Mouse (Mus musculus): Measurements from ENCODE around the gene Vmn2r24. TPM values are rescaled to one million over a fixed set of nuclear protein-coding genes. Genes with fewer than 3 reads are reported as not detected.
"Not testable (repeated sequence)": the region's sequence is repeated elsewhere in the genome, so short reads cannot be mapped to it uniquely, and the experiment has no call there.

The Vmn2r24 gene
- not detected for total RNA-seq (2021)
- long read RNA-seq, experiment 1 = 0 reads
- long read RNA-seq, experiment 2 = 0 reads

- DNase-seq (ENCODE audit: low spot score) = no peak
These were observed at the start of gene Vmn2r24 for GRCm38 (mm10) chr6:123778579-123778978. Vmn2r24 (plus strand) TSS chr6:123778879.

GRCm38 (mm10) chr6:123770031-123770430 lies 8.6 kb upstream of the Vmn2r24 start:
- no peak for DNase-seq (ENCODE audit: low spot score)

- DNase-seq (ENCODE audit: low spot score) = no peak
These were observed 6.2 kb downstream of the Vmn2r24 start for GRCm38 (mm10) chr6:123784857-123785256.

- DNase-seq (ENCODE audit: low spot score) = no peak
These were observed 15.1 kb downstream of the Vmn2r24 start for GRCm38 (mm10) chr6:123793746-123794145.

- DNase-seq (ENCODE audit: low spot score) = not testable (repeated sequence)
These were observed 31.6 kb downstream of the Vmn2r24 start for GRCm38 (mm10) chr6:123810291-123810690.

- no peak for DNase-seq (ENCODE audit: low spot score)
These were observed 41.3 kb downstream of the Vmn2r24 start for GRCm38 (mm10) chr6:123819951-123820350.

GRCm38 (mm10) chr6:123853363-123853762 lies 74.7 kb downstream of the Vmn2r24 start, which contains the start of gene Vmn2r25:
Vmn2r25 (minus strand) TSS chr6:123853463.
- not testable (repeated sequence) for DNase-seq (ENCODE audit: low spot score)

Other genes with a start within 250 kb of the Vmn2r24 start
- gene Vmn2r21, start 245.5 kb upstream of the Vmn2r24 start, total RNA-seq (2021) = not detected
- gene Vmn2r22, start 128.2 kb upstream of the Vmn2r24 start, total RNA-seq (2021) = not detected
- gene Vmn2r23, start 76.2 kb upstream of the Vmn2r24 start, total RNA-seq (2021) = not detected
- not detected for gene Vmn2r25, start 74.6 kb downstream of the Vmn2r24 start, total RNA-seq (2021)
- not detected for gene Vmn2r26, start 245.7 kb downstream of the Vmn2r24 start, total RNA-seq (2021)

Measured in gastrocnemius, adult 18-20 months (tissue).